Mouse (Mus musculus) midbrain, postnatal 0 days (tissue): ENCODE measurements around the gene Gm20716. TPM values are rescaled to one million over a fixed set of nuclear protein-coding genes. Genes with fewer than 3 reads are reported as not detected.

Source experiments
- ATAC-seq: fragments of 200-750 bp; cut with Nextera tagmentation; 2 replicates; pipeline ENCODE4 v1.8.0; 2017; ENCODE audit warnings: moderate number of reproducible peaks, mild to moderate bottlenecking, moderate TSS enrichment, moderate library complexity; ENCODE audit not compliant: low FRiP score
- DNase-seq: peaks from one replicate; pipeline ENCODE4 v3.0.0-alpha.2; 2015; ENCODE audit warnings: low spot score
- H3K27ac ChIP-seq: fragments of 300-500 bp; sonication (generic); 2 replicates; pipeline ENCODE4 v1.5.1; 2014; ENCODE audit warnings: low read depth, mild to moderate bottlenecking, low read length, mixed read lengths
- H3K27me3 ChIP-seq: fragments of 300-500 bp; sonication (generic); 2 replicates; pipeline ENCODE4 v1.6.1; 2014; ENCODE audit warnings: low read length, control low read depth, mixed read lengths; ENCODE audit not compliant: insufficient read depth
- H3K36me3 ChIP-seq: fragments of 300-500 bp; sonication (generic); 2 replicates; pipeline ENCODE4 v1.6.1; 2014; ENCODE audit warnings: low read length, control low read depth, mixed read lengths; ENCODE audit not compliant: insufficient read depth
- H3K4me1 ChIP-seq: fragments of 300-500 bp; sonication (generic); 2 replicates; pipeline ENCODE4 v1.6.1; 2014; ENCODE audit warnings: mild to moderate bottlenecking, control low read depth, antibody characterized with exemption, low read length, mixed read lengths; ENCODE audit not compliant: insufficient read depth
- H3K4me2 ChIP-seq: fragments of 300-500 bp; sonication (generic); 2 replicates; pipeline ENCODE4 v1.6.1; 2014; ENCODE audit warnings: low read depth, mild to moderate bottlenecking, low read length, mixed read lengths; ENCODE audit not compliant: poor library complexity, severe bottlenecking
- H3K4me3 ChIP-seq: fragments of 300-500 bp; sonication (generic); 2 replicates; pipeline ENCODE4 v1.5.1; 2014; ENCODE audit warnings: low read depth, mild to moderate bottlenecking, low read length, moderate library complexity
- H3K9ac ChIP-seq: fragments of 300-500 bp; sonication (generic); replicated peaks from 2 replicates; pipeline ENCODE4 v1.6.1; 2014; ENCODE audit warnings: mild to moderate bottlenecking, low read length, moderate library complexity, mixed read lengths; ENCODE audit not compliant: poor library complexity, severe bottlenecking
- H3K9me3 ChIP-seq: fragments of 300-500 bp; sonication (generic); 2 replicates; pipeline ENCODE4 v1.6.1; 2016; ENCODE audit warnings: low read length, control low read depth
- CTCF ChIP-seq: IDR thresholded peaks from 2 replicates; pipeline ENCODE4 v1.5.1; 2016; ENCODE audit warnings: antibody characterized with exemption, mild to moderate bottlenecking
- WGBS: fragments of 180-500 bp; shearing (Covaris S2); extraction: QIAGEN DNeasy Blood & Tissue Kit; methylation state at CpG from one replicate; pipeline ENCODE4 v1.1.7; 2014; 5-methylcytosine and 5-hydroxymethylcytosine counted together
- microRNA-seq: library from miRNA; unstranded; fragments of <30 nt; microRNA quantifications from one replicate; pipeline ENCODE4, GENCODE M21; 2016; ENCODE audit warnings: borderline number of aligned reads
- polyA plus RNA-seq: library from polyadenylated mRNA; unstranded; fragments of >200 nt; fragmentation: Nextera tagmentation; extraction: Ambion mirVana; gene quantifications from 2 replicates; pipeline ENCODE4 v1.2.1, GENCODE M21; 2015
- total RNA-seq: library from RNA; depleted of rRNA; stranded (reverse); fragments of >200 nt; gene quantifications from 2 replicates; pipeline ENCODE4 v1.2.3, GENCODE M21; 2014; rRNA removed

The Gm20716 gene
- total and polyA plus RNA-seq, 2 experiments from 2014 or later: 16.0 to 43.2 TPM

- ATAC-seq (peak; percentile 58; the same call in 1 of the 2 replicates), DNase-seq (peak; percentile 62)
- Histone ChIP-seq H3K9me3 (no peaks in the 10 kb centered on the region), H3K27ac (peak overlapping the region; percentile 51), H3K9ac (no peak overlapping the region), H3K4me1 (no peaks in the 10 kb centered on the region; the same call in 1 of the 2 replicates), H3K4me2 (no peak overlapping the region), H3K27me3 (no peaks in the 10 kb centered on the region), H3K36me3 (no peaks in the 10 kb centered on the region), H3K4me3 (no peak overlapping the region)
- no peak for TF ChIP-seq CTCF
- 27% methylated on average over 5 of the region's 5 CpGs for WGBS
Measured at GRCm38 (mm10) chr2:168143794-168144193, 86.4 kb downstream of the Gm20716 start.

- Histone ChIP-seq H3K9ac (no peak overlapping the region), H3K4me3 (no peak overlapping the region), H3K9me3 (no peaks in the 10 kb centered on the region), H3K4me1 (no peaks in the 10 kb centered on the region), H3K36me3 (no peaks in the 10 kb centered on the region), H3K27ac (no peak overlapping the region), H3K27me3 (no peaks in the 10 kb centered on the region), H3K4me2 (no peak overlapping the region)
- 58% methylated on average over 15 of the region's 15 CpGs for WGBS
- DNase-seq (peak; percentile 63), ATAC-seq (no peak)
- TF ChIP-seq CTCF: no peak
Measured at GRCm38 (mm10) chr2:168137161-168137560, 93.0 kb downstream of the Gm20716 start.

Small RNA genes within 50 kb of the gene (microRNA-seq; reads per million reads assigned to microRNA genes)
- gene Gm24561: not detected

Other genes with a start within 250 kb of the Gm20716 start
- gene Ripor3, start 219.7 kb downstream of the Gm20716 start, total RNA-seq: 0.57 and 0.99 TPM in 2 replicates
- 0.28 and 0.42 TPM in 2 replicates for gene Ripor3, start 219.7 kb downstream of the Gm20716 start, polyA plus RNA-seq
- 6.6 and 6.8 TPM in 2 replicates for gene Pard6b, start 149.4 kb downstream of the Gm20716 start, total RNA-seq
- 3.9 and 5.1 TPM in 2 replicates for gene Pard6b, start 149.4 kb downstream of the Gm20716 start, polyA plus RNA-seq
- gene Adnp, start 23.3 kb downstream of the Gm20716 start, total RNA-seq: 24.9 and 56.5 TPM in 2 replicates
- gene Adnp, start 23.3 kb downstream of the Gm20716 start, polyA plus RNA-seq: 10.3 and 15.4 TPM in 2 replicates
- gene Dpm1, start 227 bp upstream of the Gm20716 start, total RNA-seq: 11.4 and 30.0 TPM in 2 replicates
- 87.9 and 97.2 TPM in 2 replicates for gene Dpm1, start 227 bp upstream of the Gm20716 start, polyA plus RNA-seq
- gene Mocs3, start 258 bp upstream of the Gm20716 start, total RNA-seq: 19.3 and 20.9 TPM in 2 replicates
- gene Mocs3, start 258 bp upstream of the Gm20716 start, polyA plus RNA-seq: 7.4 and 7.5 TPM in 2 replicates
- gene Kcng1, start 51.4 kb upstream of the Gm20716 start, total RNA-seq: 0.52 and 2.1 TPM in 2 replicates
- gene Kcng1, start 51.4 kb upstream of the Gm20716 start, polyA plus RNA-seq: 1.8 and 2.8 TPM in 2 replicates